Mouse (Mus musculus) heart, embryonic 10.5 days (tissue): ENCODE results near the gene Krt79. TPM values are rescaled to one million over a fixed set of nuclear protein-coding genes. Genes with fewer than 3 reads are reported as not detected.

Source experiments
- DNase-seq: peaks from one replicate; pipeline ENCODE4 v3.0.0-alpha.2; 2017; ENCODE audit warnings: low spot score
- H3K27ac ChIP-seq: fragments of 300-500 bp; sonication (generic); 2 replicates; pipeline ENCODE4 v1.5.1; 2016; ENCODE audit warnings: mild to moderate bottlenecking
- H3K27me3 ChIP-seq: fragments of 300-500 bp; sonication (generic); 2 replicates; pipeline ENCODE4 v1.6.1; 2016; ENCODE audit warnings: mild to moderate bottlenecking; ENCODE audit not compliant: poor library complexity, insufficient read depth, severe bottlenecking
- H3K36me3 ChIP-seq: fragments of 300-500 bp; sonication (generic); 2 replicates; pipeline ENCODE4 v1.6.1; 2016; ENCODE audit warnings: mild to moderate bottlenecking, moderate library complexity
- H3K4me1 ChIP-seq: fragments of 300-500 bp; sonication (generic); 2 replicates; pipeline ENCODE4 v1.6.1; 2016; ENCODE audit warnings: mild to moderate bottlenecking
- H3K4me3 ChIP-seq: fragments of 300-500 bp; sonication (generic); 2 replicates; pipeline ENCODE4 v1.5.1; 2016; ENCODE audit warnings: mild to moderate bottlenecking, moderate library complexity
- H3K9me3 ChIP-seq: fragments of 300-500 bp; sonication (generic); 2 replicates; pipeline ENCODE4 v1.6.1; 2016; ENCODE audit warnings: mild to moderate bottlenecking, moderate library complexity
- WGBS: fragments of 180-500 bp; shearing (Covaris S2); methylation state at CpG from one replicate; pipeline ENCODE4 v1.1.7; 2016; 5-methylcytosine and 5-hydroxymethylcytosine counted together
- microRNA-seq: library from miRNA; unstranded; fragments of <30 nt; microRNA quantifications from one replicate; pipeline ENCODE4, GENCODE M21; 2017
- polyA plus RNA-seq: library from polyadenylated mRNA; unstranded; fragments of >200 nt; fragmentation: Nextera tagmentation; extraction: Ambion mirVana; gene quantifications from 2 replicates; pipeline ENCODE4 v1.2.1, GENCODE M21; 2016

Gene Krt79
- polyA plus RNA-seq, 1 experiment from 2014 or later, result 1.8 TPM

DNA sequence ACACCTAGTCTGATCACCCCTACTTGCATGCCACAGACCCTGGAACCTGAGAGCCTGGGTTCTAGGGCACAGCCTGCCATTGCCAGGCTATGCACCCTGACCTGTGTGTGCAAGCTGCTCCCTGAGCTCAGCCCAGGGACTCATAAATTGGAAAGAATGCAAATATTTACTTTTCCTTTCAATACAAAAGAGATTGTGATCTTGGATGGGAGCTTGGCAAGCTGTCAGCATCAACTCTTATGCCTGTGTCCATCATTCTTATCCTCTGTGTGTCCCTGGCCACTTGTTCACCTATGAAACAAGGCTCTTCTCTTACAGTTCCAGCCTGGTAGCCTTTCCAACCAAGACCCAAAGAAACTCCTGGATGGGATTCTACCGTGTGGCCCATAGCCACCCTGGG lies 15.1 kb downstream of the Krt79 start:
- H3K27me3 ChIP-seq, result peaks cover 39% of the 10 kb centered on the region; the same call in 1 of the 2 replicates
- 89% methylated on average over 1 of the region's 1 CpGs for WGBS
- H3K27ac ChIP-seq, result no peak overlapping the region
- H3K36me3 ChIP-seq, result no peaks in the 10 kb centered on the region
- H3K4me1 ChIP-seq, result peaks cover 12% of the 10 kb centered on the region
- H3K9me3 ChIP-seq, result no peaks in the 10 kb centered on the region
- DNase-seq, result no peak
- H3K4me3 ChIP-seq, result no peak overlapping the region

GRCm38 (mm10) chr15:101924635-101925034 lies 15.5 kb downstream of the Krt79 start, which contains the start of gene Krt4:
TSS of gene Krt4 (minus strand) at chr15:101924735.
- Histone ChIP-seq H3K9me3 (no peaks in the 10 kb centered on the region), H3K4me1 (peaks cover 8% of the 10 kb centered on the region), H3K4me3 (no peak within 1 kb of the TSS), H3K36me3 (no peaks in the 10 kb centered on the region), H3K27me3 (peaks cover 37% of the 10 kb centered on the region; the same call in 1 of the 2 replicates), H3K27ac (peak within 1 kb of the TSS; percentile 16; the same call in 1 of the 2 replicates)
- DNase-seq, result no peak
- 69% methylated on average over 11 of the region's 11 CpGs for WGBS

DNA sequence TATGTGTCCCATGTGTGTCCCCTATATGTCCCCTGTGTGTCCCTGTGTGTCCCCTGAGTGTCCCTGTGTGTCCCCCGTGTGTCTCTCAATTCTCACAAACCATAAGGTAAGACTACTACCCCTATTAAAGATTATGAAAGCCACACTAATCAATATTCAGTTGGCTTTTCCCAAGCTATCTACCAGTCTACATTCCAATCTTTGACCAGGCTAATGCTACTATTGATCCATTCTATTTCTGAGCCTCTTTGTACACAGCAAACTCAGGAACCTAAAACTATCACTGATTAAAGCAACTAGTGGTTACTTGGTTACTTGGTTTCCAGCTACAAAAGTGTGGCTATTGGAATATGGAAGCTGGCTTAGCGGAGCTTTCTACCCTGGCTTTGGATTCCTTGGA lies 17.8 kb downstream of the Krt79 start:
- WGBS, result 85% methylated on average over 2 of the region's 2 CpGs
- H3K4me1 ChIP-seq, result no peaks in the 10 kb centered on the region
- no peak for DNase-seq
- no peak overlapping the region for H3K27ac ChIP-seq
- no peak overlapping the region for H3K4me3 ChIP-seq
- peaks cover 37% of the 10 kb centered on the region; the same call in 1 of the 2 replicates for H3K27me3 ChIP-seq
- H3K36me3 ChIP-seq, result no peaks in the 10 kb centered on the region
- H3K9me3 ChIP-seq, result no peaks in the 10 kb centered on the region

DNA sequence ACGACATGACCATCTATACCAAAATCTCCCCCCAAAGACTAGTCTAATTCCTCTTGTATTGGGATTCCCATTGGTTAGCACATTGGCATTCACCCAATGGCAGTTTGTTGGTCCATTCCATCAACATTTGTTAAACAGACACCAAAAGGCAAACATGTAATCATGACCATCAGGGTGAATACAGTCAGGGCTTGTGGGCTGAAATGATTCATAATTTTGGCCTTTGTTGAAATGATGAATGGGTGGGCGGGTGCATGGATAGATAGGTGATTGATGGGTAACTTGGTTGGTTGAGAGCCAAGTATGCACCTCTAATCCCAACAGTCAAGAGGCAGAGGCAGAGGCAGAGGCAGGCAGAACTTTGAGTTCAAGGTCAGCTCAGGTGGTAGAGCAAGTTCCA lies 24.1 kb downstream of the Krt79 start:
- Histone ChIP-seq H3K27ac (no peak overlapping the region), H3K4me1 (no peaks in the 10 kb centered on the region), H3K36me3 (no peaks in the 10 kb centered on the region), H3K27me3 (peaks cover 20% of the 10 kb centered on the region), H3K4me3 (no peak overlapping the region), H3K9me3 (no peaks in the 10 kb centered on the region)
- no peak for DNase-seq
- WGBS, result 76% methylated on average over 2 of the region's 2 CpGs

DNA sequence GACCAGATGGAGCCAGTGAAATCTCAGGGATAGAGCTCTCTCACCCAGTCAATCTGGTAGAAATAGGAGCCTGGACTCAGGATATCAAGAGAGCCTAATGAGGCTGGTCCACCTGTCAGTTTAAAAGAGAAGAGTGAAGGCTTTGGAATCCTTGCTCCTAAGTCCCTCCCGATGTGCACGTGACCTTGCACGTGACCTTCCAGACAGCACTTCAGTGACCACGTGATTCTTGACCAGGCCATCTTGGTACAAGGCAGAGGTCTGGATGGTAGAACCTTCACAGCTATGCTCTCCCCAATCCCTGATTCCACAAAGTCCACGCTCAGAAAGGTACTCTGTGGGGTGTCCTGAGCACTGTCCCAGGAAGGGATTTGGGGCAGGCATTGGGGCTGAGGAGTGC lies 35.3 kb downstream of the Krt79 start:
- H3K27me3 ChIP-seq, result no peaks in the 10 kb centered on the region
- DNase-seq, result no peak
- 76% methylated on average over 5 of the region's 5 CpGs for WGBS

GRCm38 (mm10) chr15:101902171-101903149 lies 37.7 kb downstream of the Krt79 start:
- Histone ChIP-seq H3K4me1 (no peaks in the 10 kb centered on the region), H3K27ac (no peak overlapping the region), H3K9me3 (no peaks in the 10 kb centered on the region), H3K4me3 (no peak overlapping the region), H3K36me3 (no peaks in the 10 kb centered on the region), H3K27me3 (no peaks in the 10 kb centered on the region)
- DNase-seq, result no peak
- WGBS, result 52% methylated on average over 12 of the region's 12 CpGs

More for the DNA sequence above, 35.3 kb downstream of the Krt79 start:
- H3K27ac ChIP-seq, result no peak overlapping the region
- no peaks in the 10 kb centered on the region for H3K36me3 ChIP-seq
- no peak overlapping the region for H3K4me3 ChIP-seq
- no peaks in the 10 kb centered on the region for H3K4me1 ChIP-seq
- H3K9me3 ChIP-seq, result no peaks in the 10 kb centered on the region

DNA sequence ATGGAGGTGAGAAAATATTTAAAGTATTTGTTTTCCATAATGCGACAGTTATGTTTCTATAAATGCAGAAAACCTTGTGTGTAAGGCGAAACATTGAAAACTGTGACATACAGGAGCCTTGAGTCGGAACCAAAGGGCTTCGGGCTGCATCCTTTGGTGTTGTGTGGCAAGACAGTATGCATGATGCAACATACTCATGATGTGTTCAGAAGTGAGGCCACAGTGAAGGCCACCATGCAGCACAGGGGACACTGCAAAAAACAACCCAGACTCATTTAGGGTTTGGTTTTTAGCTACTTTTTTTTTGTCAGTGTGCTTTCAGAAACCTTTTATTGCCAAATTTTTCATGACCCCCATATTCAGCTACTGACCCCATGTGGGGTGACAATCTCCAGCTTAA lies 44.9 kb downstream of the Krt79 start:
- Histone ChIP-seq H3K27ac (no peak overlapping the region), H3K4me1 (no peaks in the 10 kb centered on the region), H3K36me3 (no peaks in the 10 kb centered on the region), H3K9me3 (no peaks in the 10 kb centered on the region), H3K27me3 (peaks cover 4% of the 10 kb centered on the region; the same call in 1 of the 2 replicates), H3K4me3 (no peak overlapping the region)
- no peak for DNase-seq
- WGBS, result 87% methylated on average over 4 of the region's 4 CpGs

DNA sequence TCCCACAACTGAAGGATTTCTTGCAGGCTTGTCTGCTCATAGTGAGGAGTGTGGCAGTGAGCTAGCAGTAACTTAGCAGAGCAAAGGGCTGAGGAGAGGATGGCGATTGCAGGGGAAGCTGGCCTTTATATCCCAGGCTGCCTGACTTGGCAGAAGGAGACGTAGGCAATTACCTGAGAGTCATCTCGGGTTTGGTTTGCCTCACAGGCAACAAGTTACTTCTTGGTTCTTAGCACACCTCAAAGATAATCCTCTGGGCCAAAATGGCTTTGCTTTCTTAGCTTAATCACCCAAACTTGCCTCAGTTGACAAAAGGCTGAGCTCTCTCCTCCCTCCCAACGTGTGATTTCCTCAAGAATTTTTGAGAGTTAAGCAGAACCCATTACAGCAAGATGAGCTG lies 47.3 kb downstream of the Krt79 start, which contains the start of gene Krt76:
Gene Krt76 (minus strand): TSS at position 101 of the 400 bp plus-strand sequence.
- WGBS, result 45% methylated on average over 4 of the region's 4 CpGs
- no peaks in the 10 kb centered on the region for H3K36me3 ChIP-seq
- H3K9me3 ChIP-seq, result no peaks in the 10 kb centered on the region
- no peak within 1 kb of the TSS for H3K4me3 ChIP-seq
- H3K4me1 ChIP-seq, result peaks cover 5% of the 10 kb centered on the region; the same call in 1 of the 2 replicates
- H3K27me3 ChIP-seq, result peaks cover 4% of the 10 kb centered on the region; the same call in 1 of the 2 replicates
- H3K27ac ChIP-seq, result no peak within 1 kb of the TSS
- no peak for DNase-seq

GRCm38 (mm10) chr15:101879776-101880175 lies 60.3 kb downstream of the Krt79 start:
- 34% methylated on average over 10 of the region's 11 CpGs for WGBS
- no peak overlapping the region for H3K4me3 ChIP-seq
- peaks cover 18% of the 10 kb centered on the region for H3K27me3 ChIP-seq
- peaks cover 4% of the 10 kb centered on the region; the same call in 1 of the 2 replicates for H3K4me1 ChIP-seq
- no peak overlapping the region for H3K27ac ChIP-seq
- no peaks in the 10 kb centered on the region for H3K36me3 ChIP-seq
- DNase-seq, result no peak
- no peaks in the 10 kb centered on the region for H3K9me3 ChIP-seq

Small RNAs within 50 kb of the gene (microRNA-seq; reads per million reads assigned to microRNA genes)
- not detected for gene Gm44356

Other genes with a start within 250 kb of the Krt79 start
- gene Krt6a, start 246.0 kb downstream of the Krt79 start, polyA plus RNA-seq, result 0.05 TPM in 1 of 2 replicates, not detected in the other
- gene Krt5, start 227.4 kb downstream of the Krt79 start, polyA plus RNA-seq, result 0.33 and 1.4 TPM in 2 replicates
- gene Krt71, start 197.2 kb downstream of the Krt79 start, polyA plus RNA-seq, result not detected in 2 replicates
- not detected in 2 replicates for gene Krt72, start 153.9 kb downstream of the Krt79 start, polyA plus RNA-seq
- not detected in 2 replicates for gene Krt73, start 138.0 kb downstream of the Krt79 start, polyA plus RNA-seq
- gene Krt2, start 122.2 kb downstream of the Krt79 start, polyA plus RNA-seq, result not detected in 2 replicates
- gene Krt1, start 89.5 kb downstream of the Krt79 start, polyA plus RNA-seq, result 0.30 and 1.0 TPM in 2 replicates
- 0.04 TPM in 1 of 2 replicates, not detected in the other for gene Krt77, start 70.6 kb downstream of the Krt79 start, polyA plus RNA-seq
- not detected in 2 replicates for gene Krt76, start 47.4 kb downstream of the Krt79 start, polyA plus RNA-seq
- 0.09 TPM in 1 of 2 replicates, not detected in the other for gene Krt4, start 15.6 kb downstream of the Krt79 start, polyA plus RNA-seq
- not detected in 2 replicates for gene Krt78, start 14.0 kb upstream of the Krt79 start, polyA plus RNA-seq
- 83.2 and 193 TPM in 2 replicates for gene Krt8, start 64.2 kb upstream of the Krt79 start, polyA plus RNA-seq
- 78.5 and 184 TPM in 2 replicates for gene Krt18, start 87.9 kb upstream of the Krt79 start, polyA plus RNA-seq
- gene Eif4b, start 133.4 kb upstream of the Krt79 start, polyA plus RNA-seq, result 85.5 and 99.6 TPM in 2 replicates
- 19.8 and 19.9 TPM in 2 replicates for gene Tns2, start 160.1 kb upstream of the Krt79 start, polyA plus RNA-seq
- 19.0 and 19.4 TPM in 2 replicates for gene Spryd3, start 195.9 kb upstream of the Krt79 start, polyA plus RNA-seq
- 0.64 and 0.67 TPM in 2 replicates for gene Igfbp6, start 204.0 kb upstream of the Krt79 start, polyA plus RNA-seq
- 2.0 and 7.9 TPM in 2 replicates for gene Soat2, start 210.2 kb upstream of the Krt79 start, polyA plus RNA-seq